Mouse (Mus musculus) heart, adult 2 months (tissue): ENCODE results near the gene Gm45837. TPM values are rescaled to one million over a fixed set of nuclear protein-coding genes. Genes with fewer than 3 reads are reported as not detected.

Source experiments
- DNase-seq, 2 experiments: peaks; one replicate each; pipeline ENCODE4 v3.0.0; 2021
- H3K27ac ChIP-seq: fragments of 200-600 bp; 2 replicates; pipeline ENCODE4 v1.8.1; 2022
- H3K27me3 ChIP-seq: fragments of 200-500 bp; 2 replicates; pipeline ENCODE4 v1.6.1; 2012; ENCODE audit warnings: mild to moderate bottlenecking, low read length, inconsistent platforms, mixed read lengths; ENCODE audit not compliant: control insufficient read depth, insufficient read depth
- H3K36me3 ChIP-seq: fragments of 200-500 bp; 2 replicates; pipeline ENCODE4 v1.6.1; 2012; ENCODE audit warnings: low read length, inconsistent platforms; ENCODE audit not compliant: control insufficient read depth, insufficient read depth
- H3K4me1 ChIP-seq: fragments of 200-500 bp; 2 replicates; pipeline ENCODE4 v1.6.1; 2011; ENCODE audit warnings: low read length; ENCODE audit not compliant: control insufficient read depth, insufficient read depth
- H3K4me3 ChIP-seq: fragments of 200-600 bp; 2 replicates; pipeline ENCODE4 v1.8.1; 2022
- H3K79me2 ChIP-seq: fragments of 200-500 bp; replicated peaks from 2 replicates; pipeline ENCODE4 v1.6.1; 2012; ENCODE audit warnings: mild to moderate bottlenecking, inconsistent platforms, low read length, moderate library complexity, mixed read lengths; ENCODE audit not compliant: control insufficient read depth, insufficient read depth
- H3K9ac ChIP-seq: fragments of 200-500 bp; 2 replicates; pipeline ENCODE4 v1.6.1; 2012; ENCODE audit warnings: low read depth, mild to moderate bottlenecking, control low read depth, inconsistent platforms, low read length, mixed read lengths
- CTCF ChIP-seq: fragments of 200-600 bp; IDR thresholded peaks from 2 replicates; pipeline ENCODE4 v1.8.1; 2022; ENCODE audit warnings: antibody characterized with exemption, mild to moderate bottlenecking, moderate library complexity
- EP300 ChIP-seq: fragments of 200-500 bp; IDR thresholded peaks from 2 replicates; pipeline ENCODE4 v1.6.1; 2011; ENCODE audit warnings: low read depth, low read length, control low read depth; ENCODE audit not compliant: insufficient read depth
- POLR2A ChIP-seq: fragments of 200-500 bp; IDR thresholded peaks from 2 replicates; pipeline ENCODE4 v1.6.1; 2011; ENCODE audit warnings: mild to moderate bottlenecking, low read depth, low read length, control low read depth; ENCODE audit not compliant: insufficient read depth
- WGBS: fragments of 180-500 bp; shearing (Covaris S2); methylation state at CpG from one replicate; pipeline ENCODE4 v1.1.7; 2018; 5-methylcytosine and 5-hydroxymethylcytosine counted together
- intact Hi-C: fragments of 180-260 bp; cut with DNase I; formaldehyde crosslinking; loops from one replicate; pipeline ENCODE4 v1.15.1; 2025
- polyA plus RNA-seq: library from polyadenylated mRNA; depleted of rRNA; stranded (reverse); fragments of >200 nt; gene quantifications from 2 replicates; pipeline ENCODE4 v1.2.3, GENCODE M21; 2012
- total RNA-seq, 2 experiments: library from RNA; stranded (reverse); gene quantifications; 2 replicates each; pipeline ENCODE4 v1.2.3; 2021

Gm45837 gene
- total and polyA plus RNA-seq, 3 experiments: not detected

- Histone ChIP-seq H3K36me3 (no peaks in the 10 kb centered on the region), H3K27me3 (no peaks in the 10 kb centered on the region), H3K4me3 (no peak overlapping the region), H3K27ac (no peak overlapping the region; the same call in 1 of the 2 replicates), H3K4me1 (peaks cover 17% of the 10 kb centered on the region), H3K79me2 (no peaks in the 10 kb centered on the region), H3K9ac (no peak overlapping the region)
- intact Hi-C loops: no loop called here
- 70% methylated on average over 3 of the region's 3 CpGs for WGBS
- DNase-seq: peak in 1 of 2 experiments; percentile 63
- no peak for TF ChIP-seq POLR2A
- TF ChIP-seq EP300: no peak
- no peak for TF ChIP-seq CTCF
Observed at GRCm38 (mm10) chr7:101383756-101384155, 26.9 kb upstream of the Gm45837 start.

- Histone ChIP-seq H3K4me1 (peaks cover 16% of the 10 kb centered on the region), H3K4me3 (peak overlapping the region; percentile 20; the same call in 1 of the 2 replicates), H3K79me2 (no peaks in the 10 kb centered on the region), H3K27me3 (no peaks in the 10 kb centered on the region), H3K27ac (peak overlapping the region; percentile 36), H3K9ac (peak overlapping the region; percentile 20; the same call in 1 of the 2 replicates), H3K36me3 (no peaks in the 10 kb centered on the region)
- peak in 1 of 2 experiments; percentile 43 for DNase-seq
- WGBS: 31% methylated on average over 10 of the region's 10 CpGs
- intact Hi-C loops: no loop called here
- TF ChIP-seq POLR2A: no peak
- no peak for TF ChIP-seq CTCF
- no peak for TF ChIP-seq EP300
Observed at GRCm38 (mm10) chr7:101384931-101385330, 25.8 kb upstream of the Gm45837 start.

GRCm38 (mm10) chr7:101385331-101385733 lies 25.4 kb upstream of the Gm45837 start:
- H3K4me3 ChIP-seq: peak overlapping the region; percentile 20; the same call in 1 of the 2 replicates

GRCm38 (mm10) chr7:101385866-101386452 lies 24.7 kb upstream of the Gm45837 start:
- Histone ChIP-seq H3K27ac (peak overlapping the region; percentile 8), H3K9ac (no peak overlapping the region), H3K4me3 (no peak overlapping the region), H3K36me3 (no peaks in the 10 kb centered on the region), H3K79me2 (no peaks in the 10 kb centered on the region), H3K4me1 (peaks cover 16% of the 10 kb centered on the region), H3K27me3 (no peaks in the 10 kb centered on the region)
- 60% methylated on average over 10 of the region's 10 CpGs for WGBS
- TF ChIP-seq CTCF (no peak), EP300 (no peak), POLR2A (no peak)
- DNase-seq: no peak
- intact Hi-C loops: no loop called here

More at GRCm38 (mm10) chr7:101385331-101385733, 25.4 kb upstream of the Gm45837 start:
- intact Hi-C loops: no loop called here
- Histone ChIP-seq H3K9ac (0 out of 2 replicates have a peak overlapping the region, but pooled peaks have one; percentile 13), H3K27me3 (no peaks in the 10 kb centered on the region), H3K36me3 (no peaks in the 10 kb centered on the region), H3K79me2 (no peaks in the 10 kb centered on the region), H3K4me1 (peaks cover 16% of the 10 kb centered on the region), H3K27ac (peak overlapping the region; percentile 36)
- TF ChIP-seq POLR2A: no peak; the same call in 1 of the 2 replicates
- TF ChIP-seq CTCF: no peak
- WGBS: 38% methylated on average over 6 of the region's 6 CpGs
- peak; percentile 45 to 46 for DNase-seq

- Histone ChIP-seq H3K4me1 (peaks cover 26% of the 10 kb centered on the region), H3K4me3 (no peak overlapping the region), H3K27ac (no peak overlapping the region), H3K79me2 (no peaks in the 10 kb centered on the region), H3K36me3 (no peaks in the 10 kb centered on the region), H3K27me3 (no peaks in the 10 kb centered on the region), H3K9ac (no peak overlapping the region)
- intact Hi-C loops: no loop called here
- no peak for TF ChIP-seq POLR2A
- no peak for TF ChIP-seq CTCF
- TF ChIP-seq EP300: no peak
- no peak for DNase-seq
- 63% methylated on average over 6 of the region's 6 CpGs for WGBS
Observed at GRCm38 (mm10) chr7:101389256-101389655, 21.4 kb upstream of the Gm45837 start.

- TF ChIP-seq CTCF (no peak), EP300 (no peak), POLR2A (no peak)
- H3K27ac ChIP-seq: peak overlapping the region; percentile 81; the same call in 1 of the 2 replicates
- H3K79me2 ChIP-seq: no peaks in the 10 kb centered on the region
- DNase-seq: no peak
- 89% methylated on average over 4 of the region's 4 CpGs for WGBS
- no peak overlapping the region for H3K4me3 ChIP-seq
- H3K36me3 ChIP-seq: no peaks in the 10 kb centered on the region
- H3K27me3 ChIP-seq: no peaks in the 10 kb centered on the region
- intact Hi-C loops: no loop called here
- peaks cover 16% of the 10 kb centered on the region for H3K4me1 ChIP-seq
- H3K9ac ChIP-seq: no peak overlapping the region
Observed at GRCm38 (mm10) chr7:101391909-101392479, 18.7 kb upstream of the Gm45837 start.
